Mouse (Mus musculus) megakaryocyte, embryonic 14.5 days (primary cell): Measurements from ENCODE around the gene Ccdc138. TPM values are rescaled to one million over a fixed set of nuclear protein-coding genes. Genes with fewer than 3 reads are reported as not detected.

Source experiments
- H3K27me3 ChIP-seq: replicated peaks from 2 replicates; pipeline ENCODE3; 2012; ENCODE audit warnings: inconsistent platforms
- H3K36me3 ChIP-seq: replicated peaks from 2 replicates; pipeline ENCODE3; 2012; ENCODE audit warnings: low read length, inconsistent platforms, mixed read lengths
- H3K4me1 ChIP-seq: 2 replicates; pipeline ENCODE4 v1.6.1; 2012; ENCODE audit warnings: inconsistent platforms
- H3K4me3 ChIP-seq: replicated peaks from 2 replicates; pipeline ENCODE3; 2012; ENCODE audit warnings: moderate library complexity, mild to moderate bottlenecking, inconsistent platforms
- H3K9me3 ChIP-seq: 2 replicates; pipeline ENCODE4 v1.6.1; 2012; ENCODE audit warnings: inconsistent platforms
- FLI1 ChIP-seq: IDR thresholded peaks from 2 replicates; pipeline ENCODE4 v1.6.1; 2012; ENCODE audit warnings: low read length, inconsistent platforms, mixed read lengths
- GATA1 ChIP-seq: IDR thresholded peaks from 3 replicates; pipeline ENCODE4 v1.6.1; 2012; ENCODE audit warnings: mixed read lengths, low read length, inconsistent platforms, borderline replicate concordance
- polyA plus RNA-seq: library from polyadenylated mRNA; stranded (reverse); fragments of >175 nt; gene quantifications from 2 replicates; pipeline ENCODE4 v1.2.3, GENCODE M21; 2012; ENCODE audit warnings: low replicate concordance; ENCODE audit not compliant: insufficient read depth

Gene Ccdc138
- polyA plus RNA-seq, 1 experiment, result 0.65 TPM

- no peak for TF ChIP-seq GATA1
- no peak for TF ChIP-seq FLI1
- Histone ChIP-seq H3K9me3 (no peaks in the 10 kb centered on the region), H3K36me3 (no peaks in the 10 kb centered on the region), H3K27me3 (no peaks in the 10 kb centered on the region), H3K4me3 (no peak overlapping the region), H3K4me1 (no peaks in the 10 kb centered on the region)
These were observed 111.1 kb downstream of the Ccdc138 start for GRCm38 (mm10) chr10:58608858-58609257.

GRCm38 (mm10) chr10:58610484-58611261, 112.9 kb downstream of the Ccdc138 start:
- no peak for TF ChIP-seq GATA1
- TF ChIP-seq FLI1, result no peak
- Histone ChIP-seq H3K4me3 (no peak overlapping the region), H3K9me3 (no peaks in the 10 kb centered on the region), H3K4me1 (no peaks in the 10 kb centered on the region), H3K27me3 (no peaks in the 10 kb centered on the region), H3K36me3 (no peaks in the 10 kb centered on the region)

- Histone ChIP-seq H3K36me3 (no peaks in the 10 kb centered on the region), H3K9me3 (no peaks in the 10 kb centered on the region), H3K4me1 (no peaks in the 10 kb centered on the region), H3K4me3 (no peak overlapping the region), H3K27me3 (no peaks in the 10 kb centered on the region)
- TF ChIP-seq GATA1, result no peak
- TF ChIP-seq FLI1, result no peak
These were observed 116.9 kb downstream of the Ccdc138 start for GRCm38 (mm10) chr10:58614601-58615000.

GRCm38 (mm10) chr10:58616565-58616964, 118.8 kb downstream of the Ccdc138 start:
- no peak overlapping the region for H3K4me3 ChIP-seq
- TF ChIP-seq FLI1 (no peak), GATA1 (no peak)
- no peaks in the 10 kb centered on the region for H3K9me3 ChIP-seq
- no peaks in the 10 kb centered on the region for H3K4me1 ChIP-seq
- no peaks in the 10 kb centered on the region for H3K36me3 ChIP-seq
- H3K27me3 ChIP-seq, result no peaks in the 10 kb centered on the region

GRCm38 (mm10) chr10:58618501-58619216, 120.9 kb downstream of the Ccdc138 start:
- Histone ChIP-seq H3K4me3 (no peak overlapping the region), H3K36me3 (no peaks in the 10 kb centered on the region), H3K27me3 (no peaks in the 10 kb centered on the region), H3K9me3 (0 out of 2 replicates have a peak, but pooled peaks cover 5% of the 10 kb centered on the region), H3K4me1 (no peaks in the 10 kb centered on the region)
- no peak for TF ChIP-seq FLI1
- no peak for TF ChIP-seq GATA1

- no peak for TF ChIP-seq GATA1
- TF ChIP-seq FLI1, result no peak
- no peak overlapping the region for H3K4me3 ChIP-seq
- 0 out of 2 replicates have a peak, but pooled peaks cover 5% of the 10 kb centered on the region for H3K9me3 ChIP-seq
- no peaks in the 10 kb centered on the region for H3K4me1 ChIP-seq
- no peaks in the 10 kb centered on the region for H3K36me3 ChIP-seq
- no peaks in the 10 kb centered on the region for H3K27me3 ChIP-seq
These were observed 121.5 kb downstream of the Ccdc138 start for GRCm38 (mm10) chr10:58619266-58619665.

GRCm38 (mm10) chr10:58624848-58625711, 127.3 kb downstream of the Ccdc138 start:
- no peak overlapping the region for H3K4me3 ChIP-seq
- 0 out of 2 replicates have a peak, but pooled peaks cover 5% of the 10 kb centered on the region for H3K9me3 ChIP-seq
- peaks cover 2% of the 10 kb centered on the region for H3K27me3 ChIP-seq
- no peaks in the 10 kb centered on the region; the same call in 1 of the 2 replicates for H3K4me1 ChIP-seq
- H3K36me3 ChIP-seq, result no peaks in the 10 kb centered on the region
- no peak for TF ChIP-seq FLI1
- TF ChIP-seq GATA1, result no peak

Other genes with a start within 250 kb of the Ccdc138 start
- 4.0 TPM in 1 of 2 replicates, not detected in the other for gene Gcc2, start 242.5 kb upstream of the Ccdc138 start, polyA plus RNA-seq
- 2.9 and 6.5 TPM in 2 replicates for gene Lims1, start 174.5 kb upstream of the Ccdc138 start, polyA plus RNA-seq
- gene Ranbp2, start 51.0 kb upstream of the Ccdc138 start, polyA plus RNA-seq, result 0.51 TPM in 1 of 2 replicates, not detected in the other
- gene Edar, start 177.7 kb downstream of the Ccdc138 start, polyA plus RNA-seq, result not detected in 2 replicates
- not detected in 2 replicates for gene Gm17542, start 220.3 kb downstream of the Ccdc138 start, polyA plus RNA-seq